Mouse (Mus musculus) urinary bladder, postnatal 36 days (tissue): ENCODE results near the gene Cnnm1.

ENCODE experiments used
- DNase-seq, 2 experiments: peaks; one replicate each; pipeline ENCODE4 v3.0.0; 2022; ENCODE audit warnings: low spot score in 2 of 2, mixed read lengths in 1 of 2

Gene Cnnm1

GRCm38 (mm10) chr19:43535372-43535771 lies 95.1 kb downstream of the Cnnm1 start:
- no peak for DNase-seq

- no peak for DNase-seq
These were observed 106.3 kb downstream of the Cnnm1 start for GRCm38 (mm10) chr19:43546337-43547117.
